Mouse (Mus musculus): ENCODE measurements at regions not wholly inside any gene's neighbourhood (a gene's known extent, or its start where the extent isn't known, plus 50 kb on each side); places are given as distances from the start of the nearest gene placed in this dataset.

GRCm38 (mm10) chr1:190047201-190047600, 123.3 kb downstream of the Prox1 start:
- H3K4me3 ChIP-seq (ENCODE audit: insufficient read depth, low read depth, low read length) = no peak overlapping the region
- no peaks in the 10 kb centered on the region for H3K27me3 ChIP-seq (replicated peaks; ENCODE audit: control insufficient read depth, insufficient read depth, low read length)
- H3K27ac ChIP-seq (ENCODE audit: insufficient read depth, low read depth, low read length) = no peak overlapping the region
- DNase-seq = no peak
- H3K36me3 ChIP-seq (ENCODE audit: control insufficient read depth, insufficient read depth, low read length) = no peaks in the 10 kb centered on the region
- no peak for TF ChIP-seq CTCF (conservative IDR thresholded peaks at IDR 0.05; ENCODE audit: insufficient read depth, insufficient read length, low read depth, low read length)
- no peak for TF ChIP-seq POLR2A (IDR thresholded peaks at IDR 0.05; ENCODE audit: low read depth, low read length)
- H3K4me1 ChIP-seq (ENCODE audit: control insufficient read depth, insufficient read depth, low read length) = peaks cover 16% of the 10 kb centered on the region
- 81% methylated on average over 6 of the region's 6 CpGs for WGBS

- peak; percentile 19 for DNase-seq
- 43% methylated on average over 1 of the region's 1 CpGs for WGBS
Observed at GRCm38 (mm10) chr1:190045797-190046196, 123.6 kb upstream of the Smyd2 start.

GRCm38 (mm10) chr1:190044036-190044435, 121.9 kb upstream of the Smyd2 start:
- H3K36me3 ChIP-seq (ENCODE audit: control insufficient read depth, insufficient read depth, low read length) = no peaks in the 10 kb centered on the region
- no peak for TF ChIP-seq CTCF (conservative IDR thresholded peaks at IDR 0.05; ENCODE audit: insufficient read depth, insufficient read length, low read depth, low read length)
- no peak for TF ChIP-seq POLR2A (IDR thresholded peaks at IDR 0.05; ENCODE audit: low read depth, low read length)
- peak; percentile 65 for DNase-seq
- H3K4me3 ChIP-seq (ENCODE audit: insufficient read depth, low read depth, low read length) = no peak overlapping the region
- WGBS = 56% methylated on average over 3 of the region's 3 CpGs
- H3K27ac ChIP-seq (ENCODE audit: insufficient read depth, low read depth, low read length) = no peak overlapping the region
- peaks cover 16% of the 10 kb centered on the region for H3K4me1 ChIP-seq (ENCODE audit: control insufficient read depth, insufficient read depth, low read length)
- no peaks in the 10 kb centered on the region for H3K27me3 ChIP-seq (replicated peaks; ENCODE audit: control insufficient read depth, insufficient read depth, low read length)

More at GRCm38 (mm10) chr1:190045797-190046196, 123.6 kb upstream of the Smyd2 start:
- Histone ChIP-seq H3K4me1 (ENCODE audit: control insufficient read depth, insufficient read depth, low read length) (peaks cover 16% of the 10 kb centered on the region), H3K27me3 (replicated peaks; ENCODE audit: control insufficient read depth, insufficient read depth, low read length) (no peaks in the 10 kb centered on the region), H3K36me3 (ENCODE audit: control insufficient read depth, insufficient read depth, low read length) (no peaks in the 10 kb centered on the region), H3K4me3 (ENCODE audit: insufficient read depth, low read depth, low read length) (no peak overlapping the region), H3K27ac (ENCODE audit: insufficient read depth, low read depth, low read length) (no peak overlapping the region)
- TF ChIP-seq POLR2A (IDR thresholded peaks at IDR 0.05; ENCODE audit: low read depth, low read length) = no peak
- peak; percentile 71 for TF ChIP-seq CTCF (conservative IDR thresholded peaks at IDR 0.05; ENCODE audit: insufficient read depth, insufficient read length, low read depth, low read length)

GRCm38 (mm10) chr1:190043156-190043555, 121.0 kb upstream of the Smyd2 start:
- Histone ChIP-seq H3K4me3 (ENCODE audit: insufficient read depth, low read depth, low read length) (no peak overlapping the region), H3K4me1 (ENCODE audit: control insufficient read depth, insufficient read depth, low read length) (peaks cover 16% of the 10 kb centered on the region), H3K36me3 (ENCODE audit: control insufficient read depth, insufficient read depth, low read length) (no peaks in the 10 kb centered on the region), H3K27ac (ENCODE audit: insufficient read depth, low read depth, low read length) (no peak overlapping the region), H3K27me3 (replicated peaks; ENCODE audit: control insufficient read depth, insufficient read depth, low read length) (no peaks in the 10 kb centered on the region)
- TF ChIP-seq CTCF (conservative IDR thresholded peaks at IDR 0.05; ENCODE audit: insufficient read depth, insufficient read length, low read depth, low read length) (no peak), POLR2A (IDR thresholded peaks at IDR 0.05; ENCODE audit: low read depth, low read length) (no peak)
- DNase-seq = peak; percentile 66
- WGBS = 47% methylated on average over 10 of the region's 10 CpGs

GRCm38 (mm10) chr1:190042197-190042596, 120.0 kb upstream of the Smyd2 start:
- H3K27ac ChIP-seq (ENCODE audit: insufficient read depth, low read depth, low read length) = peak overlapping the region; percentile 14; the same call in 1 of the 2 replicates
- WGBS = 45% methylated on average over 4 of the region's 4 CpGs
- no peak overlapping the region for H3K4me3 ChIP-seq (ENCODE audit: insufficient read depth, low read depth, low read length)
- DNase-seq = peak; percentile 97
- no peaks in the 10 kb centered on the region for H3K27me3 ChIP-seq (replicated peaks; ENCODE audit: control insufficient read depth, insufficient read depth, low read length)
- H3K4me1 ChIP-seq (ENCODE audit: control insufficient read depth, insufficient read depth, low read length) = peaks cover 16% of the 10 kb centered on the region
- TF ChIP-seq POLR2A (IDR thresholded peaks at IDR 0.05; ENCODE audit: low read depth, low read length) = no peak
- no peak for TF ChIP-seq CTCF (conservative IDR thresholded peaks at IDR 0.05; ENCODE audit: insufficient read depth, insufficient read length, low read depth, low read length)
- no peaks in the 10 kb centered on the region for H3K36me3 ChIP-seq (ENCODE audit: control insufficient read depth, insufficient read depth, low read length)

- H3K27ac ChIP-seq (ENCODE audit: insufficient read depth, low read depth, low read length) = no peak overlapping the region
Observed at GRCm38 (mm10) chr1:190041096-190041706, 119.0 kb upstream of the Smyd2 start.

GRCm38 (mm10) chr1:190038046-190038445, 115.9 kb upstream of the Smyd2 start:
- no peak overlapping the region for H3K4me3 ChIP-seq (ENCODE audit: insufficient read depth, low read depth, low read length)
- H3K36me3 ChIP-seq (ENCODE audit: control insufficient read depth, insufficient read depth, low read length) = no peaks in the 10 kb centered on the region
- H3K27me3 ChIP-seq (replicated peaks; ENCODE audit: control insufficient read depth, insufficient read depth, low read length) = no peaks in the 10 kb centered on the region
- H3K27ac ChIP-seq (ENCODE audit: insufficient read depth, low read depth, low read length) = no peak overlapping the region
- 19% methylated on average over 5 of the region's 5 CpGs for WGBS
- peak; percentile 53 for DNase-seq
- peaks cover 7% of the 10 kb centered on the region; the same call in 1 of the 2 replicates for H3K4me1 ChIP-seq (ENCODE audit: control insufficient read depth, insufficient read depth, low read length)
- no peak for TF ChIP-seq POLR2A (IDR thresholded peaks at IDR 0.05; ENCODE audit: low read depth, low read length)

More at GRCm38 (mm10) chr1:190041096-190041706, 119.0 kb upstream of the Smyd2 start:
- no peaks in the 10 kb centered on the region for H3K27me3 ChIP-seq (replicated peaks; ENCODE audit: control insufficient read depth, insufficient read depth, low read length)
- 65% methylated on average over 7 of the region's 7 CpGs for WGBS
- TF ChIP-seq CTCF (conservative IDR thresholded peaks at IDR 0.05; ENCODE audit: insufficient read depth, insufficient read length, low read depth, low read length) = peak; percentile 67
- no peak for TF ChIP-seq POLR2A (IDR thresholded peaks at IDR 0.05; ENCODE audit: low read depth, low read length)
- H3K36me3 ChIP-seq (ENCODE audit: control insufficient read depth, insufficient read depth, low read length) = no peaks in the 10 kb centered on the region
- H3K4me3 ChIP-seq (ENCODE audit: insufficient read depth, low read depth, low read length) = no peak overlapping the region
- no peak for DNase-seq
- peaks cover 16% of the 10 kb centered on the region for H3K4me1 ChIP-seq (ENCODE audit: control insufficient read depth, insufficient read depth, low read length)

Measured in kidney, adult 2 months (tissue).